Mouse (Mus musculus): ENCODE data around the gene D230025D16Rik.

- TF ChIP-seq CTCF (conservative IDR thresholded peaks at IDR 0.05; ENCODE audit: insufficient read depth, insufficient read length, low read depth, low read length) (no peak), POLR2A (IDR thresholded peaks at IDR 0.05; ENCODE audit: low read depth, low read length) (no peak)
Measured at GRCm38 (mm10) chr8:105294776-105295175, 69.8 kb downstream of the D230025D16Rik start.

Data from kidney, adult 2 months (tissue).